Mouse (Mus musculus) lung, adult 2 months (tissue): ENCODE results near the gene Sctr.

ENCODE experiments used
- CTCF ChIP-seq: fragments of 200-500 bp; IDR thresholded peaks from 2 replicates; pipeline ENCODE4 v1.5.1; 2011; ENCODE audit warnings: mild to moderate bottlenecking, low read length, control low read depth; ENCODE audit not compliant: insufficient read depth
- POLR2A ChIP-seq: fragments of 200-500 bp; IDR thresholded peaks from 2 replicates; pipeline ENCODE4 v1.6.1; 2011; ENCODE audit warnings: low read depth, mild to moderate bottlenecking, control low read depth, low read length, borderline replicate concordance; ENCODE audit errors: extremely low read depth

DNA sequence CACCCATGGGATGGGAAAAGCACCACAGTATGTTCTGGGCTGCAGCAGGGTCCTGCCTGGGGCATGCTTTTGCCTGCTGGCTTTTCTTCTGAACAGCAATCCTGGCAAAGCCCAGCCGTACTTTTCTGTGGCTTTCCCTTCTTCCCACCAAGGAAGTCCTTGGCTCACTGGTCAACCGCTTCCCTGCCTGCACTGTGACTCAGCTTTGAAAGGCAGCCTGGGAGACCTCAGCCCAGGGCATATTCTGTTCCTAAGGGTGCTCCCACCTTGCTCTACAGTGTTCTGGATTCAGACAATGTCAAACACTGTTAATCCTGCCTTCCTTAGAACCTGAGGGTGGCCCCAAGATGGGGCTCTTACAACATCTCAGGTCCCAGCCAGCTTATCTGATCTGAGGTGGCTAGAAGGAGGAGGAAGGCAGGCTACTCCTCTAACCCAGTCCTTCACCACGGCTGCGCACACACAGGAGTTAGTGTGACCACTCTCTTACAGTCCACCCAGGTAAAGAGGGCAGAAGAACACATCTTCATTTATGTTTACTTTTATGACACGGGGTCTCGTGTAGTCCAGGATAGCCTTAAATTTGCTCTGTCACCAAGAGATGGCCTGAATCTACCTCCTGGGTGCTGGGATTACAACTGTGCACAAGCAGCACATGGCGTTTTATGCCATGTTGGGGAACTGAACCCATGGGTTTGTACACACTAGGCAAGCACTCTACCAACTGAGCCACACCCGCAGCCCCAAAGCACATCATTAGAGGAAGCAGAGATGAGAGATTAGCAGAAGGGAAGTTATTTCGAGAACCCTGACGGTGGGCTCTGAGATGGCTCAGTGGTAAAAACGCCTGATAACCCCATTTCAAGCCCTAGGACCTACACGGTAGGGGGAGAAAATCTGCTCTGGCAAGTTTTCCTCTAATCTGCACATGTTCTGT lies 105.8 kb downstream of the Sctr start:
- TF ChIP-seq CTCF, result no peak
- TF ChIP-seq POLR2A, result no peak
